Mouse (Mus musculus) Muller cell, postnatal 12 days (primary cell): ENCODE data around the gene Bcar3.

ENCODE experiments used
- DNase-seq: peaks from one replicate; pipeline ENCODE4 v3.0.0-alpha.2; 2015; ENCODE audit errors: inconsistent ontology term

The Bcar3 gene

DNA sequence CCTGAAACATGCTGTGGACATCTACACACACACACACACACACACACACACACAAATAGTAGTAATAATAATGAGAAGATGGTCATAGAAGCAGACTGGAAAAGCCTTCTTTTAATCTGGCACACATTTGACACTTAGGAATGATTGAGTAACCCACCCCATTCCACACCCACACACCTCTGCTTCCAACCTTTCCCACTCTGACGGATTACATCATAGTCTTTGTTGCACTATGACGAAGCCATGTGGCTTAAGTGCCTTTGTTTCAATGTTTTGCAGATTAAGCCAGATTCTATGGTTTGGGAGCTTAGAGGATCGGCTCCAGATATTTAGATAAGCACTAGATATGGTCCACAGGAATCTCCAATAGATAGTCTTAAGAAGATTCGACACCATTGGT is 42.1 kb downstream of the Bcar3 start:
- no peak for DNase-seq

DNA sequence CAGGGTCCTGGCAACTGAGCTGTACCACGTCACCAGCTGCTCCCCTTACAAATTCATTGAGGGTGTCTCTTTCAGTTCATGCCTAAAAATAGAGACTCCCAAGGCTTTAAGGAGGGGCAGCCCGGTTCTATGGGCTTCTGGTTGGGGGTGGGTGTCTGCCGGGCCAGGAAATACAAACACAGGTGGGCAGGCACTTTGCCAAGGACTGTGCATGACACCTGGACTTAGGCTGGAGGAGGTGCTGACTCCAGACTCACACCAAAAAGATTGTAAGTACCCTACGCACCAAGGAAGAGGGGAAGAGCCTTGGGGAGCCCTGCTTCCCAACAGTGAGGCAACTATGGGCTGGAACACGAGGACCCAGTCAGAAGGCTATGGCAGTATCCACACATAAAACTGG is 44.1 kb downstream of the Bcar3 start:
- no peak for DNase-seq

DNA sequence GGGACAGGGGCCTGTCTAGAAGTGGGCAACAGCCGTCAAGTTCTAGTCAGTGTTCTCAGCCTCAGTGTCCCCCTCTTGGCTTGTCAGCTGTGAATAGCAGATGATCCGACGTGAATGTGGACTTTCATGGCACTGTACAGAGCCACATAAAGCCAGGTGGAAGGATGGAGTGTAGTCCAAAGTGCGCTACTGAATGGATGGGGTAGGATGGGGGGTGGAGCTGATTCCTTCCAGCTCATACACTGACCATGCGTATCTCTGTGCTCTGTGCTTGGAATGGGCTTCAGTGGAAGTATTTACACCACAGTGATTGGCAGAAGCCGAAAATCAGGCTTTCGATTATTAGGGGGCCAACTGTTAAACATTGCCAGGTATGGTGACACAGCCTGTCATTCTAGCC is 45.0 kb downstream of the Bcar3 start:
- DNase-seq = no peak

DNA sequence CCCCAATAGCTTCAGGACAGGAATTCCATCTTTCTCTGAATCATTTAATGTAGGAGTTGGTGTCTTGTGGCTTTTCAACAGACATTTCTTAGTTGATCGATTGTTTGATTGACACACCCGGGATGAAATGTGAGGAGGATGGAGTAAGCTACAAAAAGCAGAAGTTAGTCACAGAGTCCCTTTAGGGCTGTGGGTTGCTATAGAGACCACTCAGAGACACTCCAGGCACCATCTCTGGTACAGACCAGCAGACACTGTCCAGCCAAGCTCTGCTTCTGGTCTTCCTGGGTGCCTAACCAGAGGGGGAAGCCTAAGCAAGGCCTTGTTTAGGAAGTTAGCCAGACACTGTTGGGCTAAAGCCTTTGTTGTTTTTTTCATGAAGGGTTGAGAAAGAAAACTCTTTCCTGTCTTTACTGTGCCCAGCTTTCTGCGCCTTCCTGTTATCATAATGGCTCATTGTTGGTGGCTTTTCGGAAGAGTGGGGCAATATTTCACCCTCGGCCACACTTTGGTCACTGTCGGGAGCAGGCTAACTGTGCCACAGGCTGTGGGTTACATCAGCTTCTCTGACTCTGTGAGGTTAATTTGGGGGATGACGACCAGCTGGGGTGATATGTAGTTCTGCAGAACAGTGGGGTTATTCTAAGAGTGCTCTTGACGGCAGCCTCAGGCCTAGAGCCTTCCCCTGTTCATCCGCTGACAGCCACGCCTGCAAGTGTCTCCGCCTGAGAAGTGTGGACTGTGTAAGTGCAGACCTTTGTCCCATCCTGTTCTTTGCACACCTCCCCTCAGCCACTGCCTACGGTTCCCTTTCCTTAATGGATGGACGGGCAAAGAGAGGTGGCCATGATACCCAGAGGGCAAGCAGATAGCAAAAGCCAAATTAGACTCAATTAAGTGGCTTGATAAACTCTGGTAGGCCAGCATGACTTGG is 46.5 kb downstream of the Bcar3 start:
- DNase-seq = no peak

DNA sequence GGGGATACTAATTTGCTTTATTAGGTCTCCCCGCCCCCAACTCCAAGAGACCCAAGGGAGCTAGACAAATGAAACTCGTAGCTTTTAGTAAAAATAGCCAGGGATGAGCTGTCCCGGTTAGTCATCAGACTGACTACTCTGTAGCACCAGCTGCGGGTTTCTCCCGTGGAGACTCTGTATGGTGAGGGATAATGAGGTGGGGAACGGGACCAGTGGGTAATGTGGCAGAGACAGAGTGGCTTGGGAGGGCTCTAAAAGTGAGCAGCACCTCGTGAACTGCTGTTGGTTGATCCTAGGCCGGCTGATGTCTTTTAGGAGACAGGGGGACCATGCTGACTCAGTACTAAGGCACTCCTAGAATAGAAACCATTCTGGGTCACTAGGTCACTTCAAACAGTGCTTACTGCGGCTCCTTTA is 49.5 kb downstream of the Bcar3 start:
- peak; percentile 89 for DNase-seq

DNA sequence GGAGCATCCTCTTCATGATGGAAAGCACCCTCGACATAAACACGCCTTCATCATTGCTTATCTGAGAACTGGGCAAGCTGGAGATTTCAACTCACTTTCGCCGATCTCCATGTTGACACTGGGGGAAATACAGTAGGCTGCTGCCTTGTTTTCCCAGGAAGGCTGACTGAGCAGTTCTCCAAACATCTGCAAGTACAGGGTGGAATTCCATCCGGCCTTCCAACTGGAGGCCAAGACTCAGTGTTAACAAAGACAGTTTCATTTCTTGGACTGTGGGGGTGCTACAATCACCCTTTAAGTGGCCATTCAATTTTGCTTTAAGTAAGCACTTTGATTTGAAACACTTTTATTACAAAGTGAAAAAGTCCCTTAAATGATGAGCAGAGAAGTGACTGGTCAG is 50.4 kb downstream of the Bcar3 start:
- DNase-seq = no peak

DNA sequence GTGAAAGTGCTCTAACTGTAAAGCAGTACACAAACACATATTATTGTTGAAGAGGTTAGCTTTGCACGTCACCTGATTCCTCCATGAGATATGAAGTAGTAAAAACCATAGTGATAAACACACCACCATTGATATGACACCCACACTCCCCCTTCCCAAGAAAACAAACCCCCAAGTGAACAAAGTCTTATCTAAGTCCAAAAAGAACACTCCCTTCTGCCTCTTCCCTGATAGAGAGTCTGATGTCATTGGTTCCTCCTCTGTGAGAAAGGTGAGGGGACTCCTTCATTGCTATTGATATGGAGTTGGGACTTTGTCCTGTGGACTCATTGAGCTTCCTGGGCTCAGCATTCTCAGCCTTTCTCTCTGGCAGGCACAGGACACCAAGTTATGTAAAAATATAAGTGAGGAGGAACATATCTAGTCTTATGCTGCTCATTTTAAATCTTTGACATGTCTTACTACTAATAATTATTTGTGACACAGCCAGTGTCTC is 52.1 kb downstream of the Bcar3 start:
- DNase-seq = no peak

DNA sequence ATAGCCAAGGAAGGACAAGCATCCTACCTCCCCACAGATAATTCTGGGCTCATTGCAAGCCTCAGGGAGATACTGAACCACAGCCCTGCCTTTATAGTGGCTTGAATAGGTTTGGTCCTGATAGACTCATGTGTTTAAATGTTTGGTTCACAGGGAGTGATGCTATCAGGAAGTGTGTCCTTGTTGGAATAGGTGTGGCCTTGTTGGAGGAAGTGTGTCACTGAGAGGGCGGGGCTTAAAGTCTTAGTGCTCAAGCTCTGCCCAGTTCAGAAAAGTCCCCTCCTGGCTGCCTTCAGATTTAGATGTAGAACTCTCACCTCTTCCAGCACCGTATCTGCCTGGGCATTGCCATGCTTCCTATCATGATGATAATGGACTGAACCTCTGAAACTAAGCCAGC is 52.7 kb downstream of the Bcar3 start:
- DNase-seq = no peak

DNA sequence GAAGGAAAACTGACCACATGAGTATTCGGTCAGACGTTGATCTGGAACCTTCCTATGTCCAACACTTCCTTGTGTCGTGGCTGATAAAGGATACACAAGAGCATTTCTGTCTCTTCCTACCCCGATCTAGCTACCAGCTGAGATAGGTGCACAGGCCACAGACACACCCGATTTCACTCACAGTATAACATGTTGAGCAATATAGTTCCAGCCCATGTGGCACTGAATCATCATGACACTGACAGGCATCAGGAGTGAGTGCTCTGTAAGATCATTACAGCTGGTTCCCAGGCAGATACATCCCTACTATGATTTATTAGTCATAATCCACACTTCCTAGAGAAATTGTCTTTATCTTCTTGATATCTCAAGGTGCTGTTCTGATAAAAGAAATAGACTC is 54.7 kb downstream of the Bcar3 start:
- no peak for DNase-seq

DNA sequence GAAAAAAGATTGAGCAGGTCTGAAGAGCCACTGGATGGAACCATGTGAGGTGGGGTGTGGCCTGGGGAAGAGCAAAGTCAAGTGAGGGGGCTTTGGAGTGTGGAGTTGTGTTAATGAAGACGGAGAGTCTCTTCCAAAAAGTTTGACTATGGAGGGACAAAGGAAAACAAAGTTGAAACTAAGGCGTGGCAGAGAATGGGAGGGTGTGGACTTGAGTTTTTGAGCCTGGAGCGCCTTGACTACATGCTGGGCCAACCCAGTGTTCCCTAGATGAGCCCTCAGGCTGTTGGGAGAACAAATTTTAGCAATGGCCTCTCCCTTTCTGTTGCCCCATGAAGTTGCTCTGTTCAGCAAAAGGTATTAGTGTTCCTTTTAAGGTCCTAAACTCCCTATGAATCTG is 58.9 kb downstream of the Bcar3 start:
- no peak for DNase-seq

DNA sequence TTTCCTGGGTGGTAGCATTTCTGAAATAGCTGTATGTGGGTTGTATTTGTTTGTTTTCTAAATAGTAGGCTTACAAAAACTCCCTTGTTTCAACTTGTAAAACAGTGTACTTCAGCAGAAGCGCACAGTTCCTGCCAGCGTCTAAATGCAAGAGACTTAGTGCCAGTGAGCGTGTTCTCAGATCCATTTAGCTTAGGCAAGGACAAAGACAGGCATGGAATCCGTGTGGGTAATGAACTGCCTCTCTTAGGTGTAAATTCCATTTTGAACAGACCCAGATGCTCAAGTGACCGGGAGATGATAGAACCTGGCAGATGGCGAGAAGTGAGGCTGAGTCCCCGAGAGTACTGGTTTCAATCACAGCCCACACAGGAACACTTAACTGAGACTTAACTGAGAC is 65.5 kb downstream of the Bcar3 start:
- DNase-seq = peak; percentile 59

DNA sequence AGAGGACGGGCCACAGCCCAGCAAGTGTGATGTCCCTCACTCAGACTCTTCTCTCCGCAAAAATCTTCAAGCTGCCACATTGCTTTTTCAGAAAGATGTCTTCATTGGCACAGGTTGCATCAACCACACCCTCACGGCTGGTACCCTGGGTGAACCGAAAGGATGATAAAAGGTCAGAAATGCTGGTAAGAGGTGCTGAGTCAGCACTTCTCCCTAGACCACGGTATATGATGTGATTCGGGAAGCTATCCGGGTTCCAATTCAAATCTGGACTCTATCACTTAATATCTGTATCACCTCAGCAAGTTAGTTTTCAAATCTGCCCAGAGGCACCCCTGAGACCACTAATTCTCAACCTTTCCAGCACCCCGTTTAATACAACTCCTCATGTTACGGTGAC is 66.0 kb downstream of the Bcar3 start:
- no peak for DNase-seq

DNA sequence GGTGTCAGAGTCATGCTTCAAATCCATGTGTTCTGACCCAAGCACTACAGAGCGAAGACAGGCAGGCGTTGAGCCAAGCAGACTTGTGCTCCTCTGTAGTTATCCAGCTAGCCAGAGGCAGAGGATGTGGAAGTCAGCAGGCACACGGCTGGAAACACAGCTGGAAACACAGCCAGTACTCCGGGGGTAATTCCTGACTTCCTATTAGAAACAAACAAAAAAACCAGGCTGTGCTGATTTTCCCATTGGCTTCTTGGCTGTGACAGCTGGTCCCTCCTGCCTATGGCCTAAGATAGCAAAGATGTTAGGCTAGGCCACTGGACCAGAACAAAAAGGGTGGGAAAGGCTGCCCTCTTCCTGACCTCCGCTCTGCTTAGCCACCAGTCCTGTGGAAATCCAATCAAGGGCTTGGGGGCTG is 66.8 kb downstream of the Bcar3 start:
- DNase-seq = no peak

DNA sequence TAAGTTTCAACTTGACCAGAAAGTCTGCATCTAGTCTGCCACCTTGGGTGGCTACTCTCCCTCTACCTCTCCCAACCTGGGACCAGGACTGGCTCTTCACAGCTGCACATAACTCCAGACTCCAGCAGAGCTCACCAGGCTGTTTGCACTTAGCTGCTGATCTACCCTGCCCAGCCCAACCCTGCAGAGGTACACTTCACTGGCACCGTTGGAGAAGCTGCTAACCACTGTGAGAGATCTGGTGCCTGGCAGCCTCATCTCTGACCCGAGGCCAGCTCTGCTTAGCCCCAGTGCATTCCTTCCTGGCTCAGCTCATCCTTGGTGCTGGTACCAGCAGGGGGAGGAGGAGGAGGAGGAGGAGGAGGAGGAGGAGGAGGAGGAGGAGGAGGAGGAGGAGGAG is 68.8 kb downstream of the Bcar3 start:
- no peak for DNase-seq

DNA sequence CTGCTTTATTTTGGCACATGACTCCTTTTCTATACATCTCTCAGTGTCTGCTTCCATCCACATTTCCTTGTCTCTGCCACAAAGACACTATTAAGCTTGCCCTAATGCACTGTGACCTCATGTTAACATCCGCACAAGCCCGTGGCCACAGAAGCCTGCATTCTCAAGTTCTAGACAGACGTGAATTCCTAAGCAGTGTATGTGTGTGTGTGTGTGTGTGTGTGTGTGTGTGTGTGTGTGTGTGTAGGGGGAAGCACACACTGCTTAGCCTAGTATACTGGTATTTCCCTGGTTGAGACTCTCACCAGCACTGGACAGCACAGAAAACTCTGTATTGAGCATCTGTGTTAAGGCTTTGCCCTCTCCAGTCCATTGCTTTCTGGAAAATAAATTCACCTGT is 70.6 kb downstream of the Bcar3 start:
- peak; percentile 37 for DNase-seq

DNA sequence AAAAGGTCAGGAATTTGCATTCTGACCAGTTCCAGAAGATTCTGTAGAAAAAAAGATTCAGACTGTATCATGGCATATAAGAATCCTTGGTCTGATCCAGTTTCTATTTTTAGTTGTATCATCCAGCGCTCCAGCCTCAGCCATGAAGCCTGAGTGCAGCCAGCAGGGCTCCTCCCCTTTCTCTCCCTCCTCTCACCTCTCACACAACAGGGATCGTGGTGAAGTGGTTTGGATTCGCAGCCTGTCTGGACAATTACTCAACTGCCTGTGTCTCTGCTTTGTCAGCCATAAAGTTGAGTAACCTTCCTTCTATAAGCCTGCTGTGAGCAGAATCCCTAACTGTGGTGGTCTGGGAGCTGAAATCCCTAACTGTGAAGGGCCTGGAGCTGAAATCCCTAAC is 71.4 kb downstream of the Bcar3 start:
- peak; percentile 90 for DNase-seq

DNA sequence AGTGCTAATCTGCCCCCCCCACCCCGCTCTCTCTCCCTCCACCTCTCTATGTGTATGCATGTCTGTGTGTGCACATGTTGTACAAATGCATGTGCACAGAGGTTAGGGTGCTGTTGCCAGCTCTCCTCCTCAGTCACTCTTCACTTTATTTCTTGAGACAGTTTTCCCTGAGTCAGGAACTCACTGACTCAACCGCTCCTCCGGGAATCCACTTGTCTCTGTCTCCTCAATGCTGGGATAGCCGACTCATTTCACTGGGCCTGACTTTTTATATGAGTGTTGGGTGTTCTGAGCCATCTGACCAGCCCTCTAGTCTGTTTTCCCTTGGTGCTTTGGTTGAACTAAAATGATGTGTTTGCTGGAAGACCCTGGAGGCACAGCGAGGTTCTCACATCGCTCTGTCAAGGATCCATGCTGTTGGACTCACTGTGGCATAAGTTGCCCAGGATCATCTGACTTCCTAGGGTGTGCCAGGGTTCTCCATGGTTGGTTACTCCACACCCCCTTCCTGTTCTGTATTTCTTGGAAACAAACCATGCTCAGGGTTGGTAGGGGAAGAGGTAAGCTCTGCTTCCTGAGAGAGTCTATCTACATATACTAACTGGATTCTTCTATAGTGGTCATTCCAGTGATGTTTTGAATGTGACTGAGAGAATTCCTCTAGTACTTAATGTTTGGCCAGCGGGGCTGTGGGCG is 77.9 kb downstream of the Bcar3 start:
- DNase-seq = no peak

DNA sequence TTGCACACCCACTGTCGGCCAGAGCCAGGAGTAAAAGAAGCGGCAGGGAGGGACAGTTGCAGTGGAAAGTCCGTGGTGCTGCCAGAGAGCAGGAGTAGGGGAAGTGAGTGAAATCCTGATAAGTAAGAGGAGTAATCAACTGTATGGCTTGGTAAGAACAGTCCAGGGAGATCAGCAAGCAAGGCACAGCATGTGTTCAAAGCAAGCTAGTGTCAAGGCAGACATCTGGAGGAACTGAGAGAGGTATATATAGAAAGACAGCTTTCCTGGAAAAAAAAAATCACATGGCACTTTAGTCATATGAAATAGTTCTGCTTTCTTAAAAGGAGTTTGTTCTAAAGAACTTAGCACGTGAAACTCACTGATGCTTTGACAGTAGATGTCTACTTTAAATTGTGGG is 78.7 kb downstream of the Bcar3 start:
- no peak for DNase-seq

DNA sequence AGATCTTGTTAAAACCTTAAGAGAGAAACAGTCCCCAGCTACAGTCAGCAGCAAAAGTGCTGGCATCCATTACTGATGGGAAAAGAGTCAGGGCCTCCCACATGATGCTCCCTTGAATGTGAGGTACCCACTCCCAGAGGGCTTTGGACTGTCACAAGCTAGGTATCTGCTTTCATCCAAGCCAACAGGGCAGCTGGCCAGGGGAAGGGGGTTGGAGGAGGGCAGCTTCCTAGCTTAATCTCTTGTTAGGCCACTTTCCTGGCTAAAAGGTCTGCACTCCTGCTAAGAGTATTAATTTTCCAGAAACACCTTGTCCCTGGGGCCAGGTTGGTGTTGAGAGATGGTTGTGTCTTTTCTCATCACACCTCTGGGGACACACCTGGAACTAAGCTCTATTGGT is 82.1 kb downstream of the Bcar3 start:
- peak; percentile 80 for DNase-seq

DNA sequence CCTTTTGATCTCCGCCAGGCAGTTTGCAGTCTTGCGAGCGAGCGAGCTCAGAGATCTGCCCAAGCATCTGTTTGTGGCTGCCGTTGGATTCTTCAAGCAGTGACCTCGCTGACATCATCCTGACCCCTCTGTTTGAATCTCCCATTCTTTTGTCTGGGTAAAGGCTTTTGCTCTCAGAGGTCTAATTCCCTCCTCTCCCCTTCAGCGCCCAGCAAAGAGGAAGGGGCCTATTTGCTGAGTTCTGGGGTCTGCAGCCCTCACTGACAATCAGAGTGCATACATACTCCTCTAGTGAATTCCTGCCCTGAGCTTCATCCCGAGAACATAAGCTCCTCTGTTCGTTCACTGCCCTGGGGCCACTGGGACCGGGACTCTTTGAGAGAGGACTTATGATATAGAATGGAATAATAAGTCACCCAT is 82.5 kb downstream of the Bcar3 start:
- peak; percentile 80 for DNase-seq

DNA sequence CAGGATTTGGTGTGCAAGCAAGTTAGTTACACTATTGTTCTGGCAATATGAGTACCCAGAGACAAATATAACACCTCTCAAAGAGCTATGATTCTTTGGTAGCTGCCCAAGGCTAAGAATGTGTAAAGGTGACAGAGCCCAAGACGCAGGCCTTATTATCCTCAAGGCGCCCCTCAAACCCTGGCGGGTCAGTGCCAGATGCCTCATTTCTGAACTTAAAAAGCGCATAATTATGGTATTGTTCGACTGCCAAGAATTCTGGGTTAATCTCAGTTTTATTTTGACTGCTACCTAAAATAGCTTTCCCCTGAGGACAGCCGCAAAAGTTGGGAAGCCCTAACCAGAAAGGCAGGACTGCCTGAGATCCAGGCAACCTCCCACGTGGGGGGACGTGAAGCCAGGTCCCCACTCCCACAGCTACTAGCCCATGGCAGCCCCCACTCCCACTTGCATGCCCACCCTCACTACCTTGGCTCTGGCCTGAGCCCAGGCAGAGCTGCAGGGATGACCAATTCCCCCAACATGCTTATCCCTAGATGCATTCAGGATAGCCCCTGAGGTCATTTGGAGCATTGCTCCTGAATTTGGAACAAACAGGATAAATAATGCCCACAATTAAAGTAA is 83.0 kb downstream of the Bcar3 start:
- DNase-seq = peak; percentile 55

DNA sequence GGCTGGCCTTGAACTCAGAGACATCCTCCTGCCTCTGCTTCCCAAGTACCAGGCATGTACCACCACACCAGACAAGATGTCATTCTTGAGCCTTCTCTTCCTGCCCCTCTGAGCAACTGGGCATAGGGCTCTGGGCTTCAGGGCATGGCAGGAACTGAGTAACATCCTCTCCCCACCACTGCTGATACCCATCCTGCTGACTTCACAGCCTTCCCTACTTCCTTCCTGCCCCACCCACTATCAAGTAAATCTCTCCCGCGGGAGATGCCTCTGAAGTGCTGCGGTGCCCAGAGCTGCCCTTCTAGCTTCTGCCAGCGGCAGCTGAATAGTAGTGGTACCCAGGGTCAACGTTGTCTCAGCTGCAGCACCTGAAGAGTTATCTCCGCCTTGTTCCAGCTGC is 84.7 kb downstream of the Bcar3 start:
- no peak for DNase-seq

DNA sequence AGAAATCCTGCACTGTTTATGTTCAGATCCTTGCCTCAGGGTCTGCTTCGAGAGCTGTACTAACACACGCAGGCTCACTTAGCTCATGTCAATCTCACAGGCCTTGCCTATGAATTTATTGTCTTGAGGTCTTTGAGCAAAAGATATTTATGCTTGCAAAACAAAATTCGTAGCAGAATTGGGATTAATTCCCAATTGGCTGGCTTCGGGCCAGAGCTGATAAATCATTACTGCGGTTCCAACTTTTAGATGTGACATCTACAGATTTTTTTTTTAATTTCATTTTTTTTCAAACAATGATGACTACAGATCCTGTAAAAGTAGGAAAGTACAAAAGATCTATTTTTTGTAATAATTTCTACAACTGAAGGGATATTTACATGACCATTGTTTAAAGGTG is 86.8 kb downstream of the Bcar3 start:
- no peak for DNase-seq
